Mouse (Mus musculus): ENCODE results near the gene Oser1.

GRCm38 (mm10) chr2:163393241-163393640 lies 31.3 kb downstream of the Oser1 start:
- TF ChIP-seq CHD1 (IDR thresholded peaks at IDR 0.05; ENCODE audit: low read depth, low read length) = no peak
- no peak for TF ChIP-seq HCFC1 (IDR thresholded peaks at IDR 0.05; ENCODE audit: low read depth, low read length)
- TF ChIP-seq POLR2A (IDR thresholded peaks at IDR 0.05; ENCODE audit: low read depth, low read length) = no peak
- no peak for TF ChIP-seq UBTF (IDR thresholded peaks at IDR 0.05; ENCODE audit: low read depth, low read length)
- TF ChIP-seq CTCF (conservative IDR thresholded peaks at IDR 0.05 in 1 of 2, IDR thresholded peaks at IDR 0.05 in 1 of 2; ENCODE audit: low read depth in 2 of 2, low read length in 2 of 2) = no peak
- no peak for TF ChIP-seq RAD21 (IDR thresholded peaks at IDR 0.05; ENCODE audit: low read depth, low read length)
- no peak for TF ChIP-seq TCF12 (IDR thresholded peaks at IDR 0.05; ENCODE audit: low read depth, low read length)
- no peak for TF ChIP-seq MAFK (IDR thresholded peaks at IDR 0.05; ENCODE audit: insufficient replicate concordance, low read length)
- no peak for TF ChIP-seq ZNF384 (IDR thresholded peaks at IDR 0.05; ENCODE audit: low read depth, low read length)
- TF ChIP-seq SIN3A (IDR thresholded peaks at IDR 0.05; ENCODE audit: low read length) = no peak
- TF ChIP-seq RCOR1 (conservative IDR thresholded peaks at IDR 0.05; ENCODE audit: low read depth, low read length) = no peak
- TF ChIP-seq CHD2 (IDR thresholded peaks at IDR 0.05; ENCODE audit: low read length) = no peak
- no peak for TF ChIP-seq ZKSCAN1 (IDR thresholded peaks at IDR 0.05; ENCODE audit: borderline replicate concordance, low read depth, low read length)

Data from CH12.LX (cell line).